Mouse (Mus musculus) MN1 (cell line): Measurements from ENCODE around the gene Cdc20b.

Experiments used
- DNase-seq: peaks from one replicate; pipeline ENCODE4 v3.0.0-alpha.2; 2016; ENCODE audit warnings: low spot score

The Cdc20b gene

GRCm38 (mm10) chr13:113031351-113031750 is 3.6 kb upstream of the Cdc20b start:
- no peak for DNase-seq

- no peak for DNase-seq
These were observed 2.9 kb upstream of the Cdc20b start for GRCm38 (mm10) chr13:113031792-113032571.

- no peak for DNase-seq
These were observed 2.1 kb upstream of the Cdc20b start for GRCm38 (mm10) chr13:113032831-113033230.

- DNase-seq: no peak
These were observed 532 bp upstream of the Cdc20b start for GRCm38 (mm10) chr13:113034271-113034886.

- peak; percentile 94 for DNase-seq
These were observed 941 bp downstream of the Cdc20b start for GRCm38 (mm10) chr13:113035852-113036251.

GRCm38 (mm10) chr13:113044876-113045275 is 10.0 kb downstream of the Cdc20b start:
- DNase-seq: no peak

GRCm38 (mm10) chr13:113045458-113046110 is 10.7 kb downstream of the Cdc20b start:
- DNase-seq: no peak

- DNase-seq: peak; percentile 51
These were observed 11.4 kb downstream of the Cdc20b start, which contains the start of gene Gpx8 for GRCm38 (mm10) chr13:113046211-113046883. TSS of gene Gpx8 (minus strand) at chr13:113046410.

- DNase-seq: no peak
These were observed 12.1 kb downstream of the Cdc20b start for GRCm38 (mm10) chr13:113047018-113047417.

- no peak for DNase-seq
These were observed 12.7 kb downstream of the Cdc20b start for GRCm38 (mm10) chr13:113047647-113048046.

GRCm38 (mm10) chr13:113054230-113054629 is 19.3 kb downstream of the Cdc20b start:
- no peak for DNase-seq

- DNase-seq: no peak
These were observed 20.9 kb downstream of the Cdc20b start for GRCm38 (mm10) chr13:113055826-113056225.

GRCm38 (mm10) chr13:113061746-113062145 is 26.8 kb downstream of the Cdc20b start:
- DNase-seq: no peak

GRCm38 (mm10) chr13:113064542-113064941 is 29.6 kb downstream of the Cdc20b start:
- DNase-seq: no peak

GRCm38 (mm10) chr13:113079021-113079420 is 44.1 kb downstream of the Cdc20b start:
- DNase-seq: no peak

- no peak for DNase-seq
These were observed 47.2 kb downstream of the Cdc20b start for GRCm38 (mm10) chr13:113082101-113082500.

- no peak for DNase-seq
These were observed 49.8 kb downstream of the Cdc20b start for GRCm38 (mm10) chr13:113084732-113085131.

- DNase-seq: no peak
These were observed 52.5 kb downstream of the Cdc20b start for GRCm38 (mm10) chr13:113087226-113088017.

- DNase-seq: no peak
These were observed 55.6 kb downstream of the Cdc20b start for GRCm38 (mm10) chr13:113090489-113090888.

GRCm38 (mm10) chr13:113094618-113095017 is 59.7 kb downstream of the Cdc20b start:
- no peak for DNase-seq

GRCm38 (mm10) chr13:113097011-113097410 is 62.1 kb downstream of the Cdc20b start:
- DNase-seq: no peak

GRCm38 (mm10) chr13:113098406-113098805 is 63.5 kb downstream of the Cdc20b start:
- DNase-seq: no peak
